Mouse (Mus musculus) intestine, postnatal 0 days (tissue): ENCODE data around the gene Ankrd22. TPM values are rescaled to one million over a fixed set of nuclear protein-coding genes. Genes with fewer than 3 reads are reported as not detected.

Experiments used
- ATAC-seq: fragments of 200-750 bp; cut with Nextera tagmentation; 2 replicates; pipeline ENCODE4 v1.8.0; 2017; ENCODE audit warnings: mild to moderate bottlenecking, moderate TSS enrichment, moderate library complexity
- H3K27ac ChIP-seq: fragments of 300-500 bp; sonication (generic); 2 replicates; pipeline ENCODE4 v1.5.1; 2014; ENCODE audit warnings: mild to moderate bottlenecking, low read depth, low read length, moderate library complexity
- H3K27me3 ChIP-seq: fragments of 300-500 bp; sonication (generic); replicated peaks from 2 replicates; pipeline ENCODE4 v1.6.1; 2014; ENCODE audit warnings: low read length, mixed read lengths; ENCODE audit not compliant: control insufficient read depth, insufficient read depth
- H3K36me3 ChIP-seq: fragments of 300-500 bp; sonication (generic); 2 replicates; pipeline ENCODE4 v1.6.1; 2014; ENCODE audit warnings: mild to moderate bottlenecking, moderate library complexity; ENCODE audit not compliant: control insufficient read depth, insufficient read depth
- H3K4me1 ChIP-seq: fragments of 300-500 bp; sonication (generic); replicated peaks from 2 replicates; pipeline ENCODE4 v1.6.1; 2014; ENCODE audit warnings: antibody characterized with exemption, low read length, mixed read lengths; ENCODE audit not compliant: control insufficient read depth, insufficient read depth
- H3K4me2 ChIP-seq: fragments of 300-500 bp; sonication (generic); replicated peaks from 2 replicates; pipeline ENCODE4 v1.6.1; 2014; ENCODE audit warnings: low read depth, mild to moderate bottlenecking, moderate library complexity
- H3K4me3 ChIP-seq: fragments of 300-500 bp; sonication (generic); 2 replicates; pipeline ENCODE4 v1.5.1; 2014; ENCODE audit warnings: low read depth, low read length
- H3K9ac ChIP-seq: fragments of 300-500 bp; sonication (generic); 2 replicates; pipeline ENCODE4 v1.6.1; 2014; ENCODE audit warnings: mild to moderate bottlenecking, low read depth, low read length
- H3K9me3 ChIP-seq: fragments of 300-500 bp; sonication (generic); 2 replicates; pipeline ENCODE4 v1.6.1; 2016; ENCODE audit warnings: mixed run types; ENCODE audit not compliant: control insufficient read depth
- CTCF ChIP-seq: sonication (generic); IDR thresholded peaks from 2 replicates; pipeline ENCODE4 v1.5.1; 2016; ENCODE audit warnings: low read depth, mild to moderate bottlenecking, control low read depth, antibody characterized with exemption, moderate library complexity
- WGBS: fragments of 180-500 bp; shearing (Covaris S2); extraction: QIAGEN DNeasy Blood & Tissue Kit; methylation state at CpG from one replicate; pipeline ENCODE4 v1.1.7; 2014; 5-methylcytosine and 5-hydroxymethylcytosine counted together
- polyA plus RNA-seq: library from polyadenylated mRNA; unstranded; fragments of >200 nt; fragmentation: Nextera tagmentation; extraction: Ambion mirVana; gene quantifications from 2 replicates; pipeline ENCODE4 v1.2.1, GENCODE M21; 2015

Gene Ankrd22
- polyA plus RNA-seq, 1 experiment from 2014 or later, result 3.0 TPM

DNA sequence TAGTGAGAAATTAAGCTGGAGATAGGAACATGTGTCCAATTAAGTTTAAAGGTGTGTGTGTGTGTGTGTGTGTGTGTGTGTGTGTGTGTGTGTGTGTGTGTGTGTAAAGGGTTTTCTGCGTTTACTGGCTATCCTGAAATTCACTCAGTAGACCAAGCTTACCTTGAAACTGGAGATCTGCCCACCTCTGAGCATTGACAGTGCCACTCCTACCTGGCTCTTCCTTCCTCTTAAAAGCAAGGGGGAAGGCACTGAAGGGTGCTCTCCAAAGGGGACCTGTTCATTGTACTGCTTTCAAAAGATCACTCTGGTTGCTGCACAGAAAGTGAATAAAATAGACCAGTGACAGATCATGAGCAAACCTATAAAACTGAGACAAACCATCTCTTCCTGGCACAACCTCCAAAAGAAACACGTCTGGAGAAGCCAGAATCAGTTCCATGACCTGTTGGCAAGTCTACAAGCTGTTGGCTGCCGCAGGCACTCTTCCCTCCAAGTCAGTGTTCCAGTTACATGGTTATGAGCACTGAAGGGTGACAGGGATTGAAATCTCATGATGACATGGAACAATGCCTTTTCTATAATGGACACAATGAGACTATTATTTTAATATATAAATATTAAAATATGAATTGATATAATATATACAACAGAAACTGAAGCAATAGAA lies 76.7 kb downstream of the Ankrd22 start:
- Histone ChIP-seq H3K9ac (no peak overlapping the region), H3K9me3 (no peaks in the 10 kb centered on the region), H3K27me3 (no peaks in the 10 kb centered on the region), H3K4me3 (no peak overlapping the region), H3K4me1 (no peaks in the 10 kb centered on the region), H3K36me3 (no peaks in the 10 kb centered on the region), H3K4me2 (no peak overlapping the region), H3K27ac (no peak overlapping the region)
- WGBS, result 84% methylated on average over 3 of the region's 3 CpGs
- no peak for TF ChIP-seq CTCF
- no peak for ATAC-seq

DNA sequence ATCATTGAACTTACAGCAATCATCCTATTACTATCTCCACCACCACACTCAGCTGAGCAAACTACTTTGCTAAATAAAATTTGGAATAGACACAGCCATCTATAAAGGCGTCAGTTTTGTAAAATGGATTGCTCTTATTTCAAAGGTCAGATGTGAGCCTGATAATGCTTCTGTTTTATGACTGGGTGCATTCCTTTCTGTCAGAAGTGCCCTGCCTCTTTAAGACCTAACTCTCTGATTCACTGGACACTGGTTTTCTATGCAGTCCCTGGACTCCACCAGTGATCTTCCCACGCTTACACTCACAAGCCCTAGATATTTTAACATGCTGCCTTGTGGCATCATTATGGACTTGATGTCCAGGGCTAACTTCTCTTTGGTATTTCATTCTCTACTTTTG lies 87.7 kb downstream of the Ankrd22 start:
- Histone ChIP-seq H3K4me1 (no peaks in the 10 kb centered on the region), H3K27me3 (no peaks in the 10 kb centered on the region), H3K36me3 (no peaks in the 10 kb centered on the region), H3K27ac (no peak overlapping the region), H3K9me3 (no peaks in the 10 kb centered on the region), H3K4me2 (no peak overlapping the region), H3K4me3 (no peak overlapping the region), H3K9ac (no peak overlapping the region)
- 33% methylated on average over 2 of the region's 2 CpGs for WGBS
- no peak for ATAC-seq
- no peak for TF ChIP-seq CTCF

GRCm38 (mm10) chr19:34074239-34074638 lies 91.6 kb downstream of the Ankrd22 start:
- peak; percentile 96 for ATAC-seq
- peak overlapping the region; percentile 84 for H3K27ac ChIP-seq
- H3K9ac ChIP-seq, result no peak overlapping the region
- H3K9me3 ChIP-seq, result no peaks in the 10 kb centered on the region
- TF ChIP-seq CTCF, result no peak
- no peaks in the 10 kb centered on the region for H3K27me3 ChIP-seq
- no peak overlapping the region for H3K4me3 ChIP-seq
- H3K4me2 ChIP-seq, result no peak overlapping the region
- no peaks in the 10 kb centered on the region for H3K36me3 ChIP-seq
- H3K4me1 ChIP-seq, result no peaks in the 10 kb centered on the region

Other genes with a start within 250 kb of the Ankrd22 start
- 1.1 and 2.2 TPM in 2 replicates for gene Lipf, start 204.9 kb downstream of the Ankrd22 start, polyA plus RNA-seq
- 0.23 and 0.39 TPM in 2 replicates for gene Lipk, start 157.8 kb downstream of the Ankrd22 start, polyA plus RNA-seq
- 0.08 TPM in 1 of 2 replicates, not detected in the other for gene Lipn, start 98.7 kb downstream of the Ankrd22 start, polyA plus RNA-seq
- gene Lipm, start 65.1 kb downstream of the Ankrd22 start, polyA plus RNA-seq, result not detected in 2 replicates
- gene Stambpl1, start 26.2 kb upstream of the Ankrd22 start, polyA plus RNA-seq, result 14.8 and 16.8 TPM in 2 replicates
- gene Acta2, start 89.5 kb upstream of the Ankrd22 start, polyA plus RNA-seq, result 1,651 and 1,727 TPM in 2 replicates
- 14.2 and 15.6 TPM in 2 replicates for gene Fas, start 124.6 kb upstream of the Ankrd22 start, polyA plus RNA-seq